Mouse (Mus musculus): ENCODE results near the gene Spag4.

Spag4 gene

DNA sequence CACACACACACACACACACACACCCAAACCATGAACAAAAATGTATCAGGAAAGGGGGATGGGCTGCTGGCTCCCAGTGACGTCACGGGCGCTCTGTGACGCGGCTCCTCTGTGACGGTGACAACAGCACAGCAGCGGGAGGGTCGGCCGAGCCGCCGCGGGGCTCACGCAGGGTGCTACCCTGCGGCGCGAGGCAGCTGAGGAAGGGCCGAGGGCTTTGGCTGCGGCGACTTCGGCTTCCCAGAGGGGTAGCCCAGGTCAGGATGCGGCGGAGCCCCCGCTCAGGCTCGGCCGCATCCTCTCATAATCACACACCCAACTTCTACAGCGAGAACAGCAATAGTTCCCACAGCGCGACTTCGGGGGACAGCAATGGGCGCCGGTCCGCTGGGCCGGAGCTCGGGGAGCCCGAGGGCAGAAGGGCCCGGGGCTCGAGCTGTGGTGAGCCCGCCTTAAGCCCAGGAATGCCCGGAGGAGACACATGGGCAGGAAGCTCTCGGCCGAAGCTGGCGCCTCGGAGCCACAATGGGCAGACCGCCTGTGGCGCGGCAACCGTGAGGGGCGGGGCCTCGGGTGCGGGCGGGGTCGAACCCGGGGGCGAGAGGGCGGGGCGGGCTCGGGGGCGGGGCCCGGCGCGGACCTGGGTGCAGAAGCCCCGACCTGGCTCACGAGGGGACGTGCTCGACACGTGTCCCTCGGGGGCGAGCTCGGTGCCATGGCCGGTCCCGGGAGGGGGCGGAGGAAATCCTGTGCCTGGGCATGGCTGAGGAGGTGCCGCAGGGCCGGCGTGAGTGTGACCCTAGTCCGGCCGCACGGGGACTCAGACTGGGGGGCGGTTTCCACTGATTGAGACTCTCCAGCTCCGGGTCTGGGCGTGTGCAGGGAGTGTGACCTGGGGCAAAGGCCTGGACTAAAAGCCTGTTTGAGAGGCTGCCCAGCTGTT, at the start of gene Spag4:
Spag4 (plus strand) TSS at position 77 of the 943 bp plus-strand sequence.
- peak; percentile 63 for DNase-seq

DNA sequence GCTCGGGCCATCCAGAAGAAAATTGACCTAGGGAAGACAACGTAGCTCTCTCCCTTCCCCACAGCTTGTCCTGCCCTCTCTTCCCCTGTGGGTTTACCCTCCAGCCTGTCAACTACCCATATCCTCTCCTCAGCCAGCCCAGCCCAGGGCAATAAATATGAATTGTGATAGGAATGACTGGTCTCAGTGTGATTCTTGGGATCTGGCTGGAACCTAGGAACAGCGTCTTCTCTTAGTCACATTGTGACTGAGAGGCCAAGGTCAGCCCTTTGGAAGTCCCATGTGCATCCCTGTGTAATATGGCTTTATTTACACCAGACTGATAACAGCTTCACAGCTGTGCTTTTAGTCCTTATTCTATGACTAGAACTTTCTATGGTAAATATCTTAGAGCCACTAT, 46.9 kb upstream of the Spag4 start:
- no peak for DNase-seq

- DNase-seq = no peak
Measured at GRCm38 (mm10) chr2:156021219-156021618, 43.8 kb upstream of the Spag4 start.

DNA sequence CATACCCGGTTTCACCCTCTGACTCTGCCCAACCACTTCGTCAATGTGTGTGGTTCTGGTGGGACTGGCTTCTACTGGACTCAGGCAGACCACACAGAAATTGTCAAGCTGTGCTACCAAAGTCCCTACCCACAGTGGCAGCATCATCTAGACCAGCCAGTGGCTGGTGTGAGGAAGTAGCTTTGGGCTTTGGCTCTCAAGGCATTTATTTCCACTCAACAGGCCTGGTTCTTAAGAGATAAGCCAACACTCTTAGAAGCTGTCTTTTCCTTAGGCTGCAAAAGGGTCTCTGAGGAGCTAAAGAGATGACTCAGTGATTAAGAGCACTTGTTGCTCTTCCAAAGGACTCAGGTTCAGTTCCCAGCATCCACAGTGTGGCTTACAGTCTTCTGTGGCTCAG, 43.2 kb upstream of the Spag4 start:
- no peak for DNase-seq

- no peak for DNase-seq
Measured at GRCm38 (mm10) chr2:156025482-156025881, 39.5 kb upstream of the Spag4 start.

GRCm38 (mm10) chr2:156039390-156039789, 25.6 kb upstream of the Spag4 start:
- DNase-seq = no peak

GRCm38 (mm10) chr2:156042903-156043302, 22.1 kb upstream of the Spag4 start:
- no peak for DNase-seq

DNA sequence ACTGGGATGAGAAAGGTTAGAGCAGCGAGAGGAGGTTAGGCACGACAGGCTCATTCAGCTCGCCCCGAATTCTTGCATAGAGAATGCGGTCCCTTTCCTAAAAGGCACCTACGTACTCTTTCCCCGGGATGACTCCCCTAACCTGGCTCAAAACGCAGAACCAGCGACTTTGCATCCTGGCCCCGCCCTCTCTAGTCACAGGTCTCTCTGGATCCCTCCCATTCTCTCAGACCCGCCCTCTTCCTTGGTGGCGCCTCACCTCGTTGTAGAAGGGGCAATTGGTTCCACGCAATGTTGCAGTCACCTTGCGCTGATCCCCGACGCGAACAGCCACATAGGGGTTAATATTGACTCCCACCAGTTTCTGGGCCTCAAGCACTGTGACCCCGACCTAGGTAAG, 17.0 kb upstream of the Spag4 start:
- no peak for DNase-seq

- DNase-seq = no peak
Measured at GRCm38 (mm10) chr2:156052816-156053215, 12.2 kb upstream of the Spag4 start, which contains the start of gene Fer1l4. Gene Fer1l4, minus strand, starts transcription at chr2:156052947.

DNA sequence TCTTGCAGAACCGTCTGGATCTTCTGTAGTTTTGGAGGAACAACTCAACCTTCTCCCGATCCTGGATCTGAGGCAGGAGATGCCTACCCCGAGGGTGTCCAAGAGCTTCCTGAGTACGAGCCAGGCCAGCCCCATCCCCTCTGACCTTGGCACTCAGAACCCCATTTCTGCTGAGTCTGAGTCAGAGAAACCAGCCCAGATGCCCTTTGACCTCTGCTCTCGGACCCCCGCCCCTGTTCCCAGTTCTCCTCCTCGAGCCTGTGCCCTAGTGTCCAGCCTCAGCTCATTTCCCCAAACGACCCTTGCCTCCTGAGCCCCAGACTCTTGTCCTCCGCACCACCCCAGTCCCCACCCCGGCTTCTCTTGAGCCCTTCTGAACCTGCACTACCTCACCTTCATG, 1.2 kb downstream of the Spag4 start:
- no peak for DNase-seq

GRCm38 (mm10) chr2:156067916-156068315, 2.9 kb downstream of the Spag4 start:
- DNase-seq = no peak

GRCm38 (mm10) chr2:156071236-156071635, 6.3 kb downstream of the Spag4 start:
- no peak for DNase-seq

- DNase-seq = no peak
Measured at GRCm38 (mm10) chr2:156073725-156074124, 8.8 kb downstream of the Spag4 start.

- DNase-seq = no peak
Measured at GRCm38 (mm10) chr2:156077461-156077860, 12.5 kb downstream of the Spag4 start.

GRCm38 (mm10) chr2:156078421-156079182, 13.6 kb downstream of the Spag4 start:
- DNase-seq = no peak

GRCm38 (mm10) chr2:156079183-156079560, 14.2 kb downstream of the Spag4 start:
- DNase-seq = no peak

DNA sequence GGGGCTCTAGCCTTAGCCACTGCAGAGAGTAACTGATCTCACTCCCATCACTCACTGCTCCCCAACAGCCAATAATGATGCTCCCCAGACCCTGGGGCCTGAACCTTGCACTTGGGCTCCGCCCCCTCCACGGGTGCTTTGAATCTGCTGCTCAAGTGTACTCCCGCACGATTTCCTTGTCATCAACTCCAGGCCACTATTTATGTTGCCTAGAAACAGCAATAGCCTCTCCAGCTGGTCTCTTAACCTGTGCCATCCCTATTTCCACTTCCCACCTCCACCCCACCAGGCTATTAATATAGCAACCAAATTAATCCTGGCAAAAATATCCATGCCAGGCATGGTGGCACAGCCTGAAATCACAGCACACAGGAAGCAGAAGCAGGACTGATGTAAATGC, 14.7 kb downstream of the Spag4 start:
- no peak for DNase-seq

GRCm38 (mm10) chr2:156080391-156080790, 15.4 kb downstream of the Spag4 start:
- no peak for DNase-seq

DNA sequence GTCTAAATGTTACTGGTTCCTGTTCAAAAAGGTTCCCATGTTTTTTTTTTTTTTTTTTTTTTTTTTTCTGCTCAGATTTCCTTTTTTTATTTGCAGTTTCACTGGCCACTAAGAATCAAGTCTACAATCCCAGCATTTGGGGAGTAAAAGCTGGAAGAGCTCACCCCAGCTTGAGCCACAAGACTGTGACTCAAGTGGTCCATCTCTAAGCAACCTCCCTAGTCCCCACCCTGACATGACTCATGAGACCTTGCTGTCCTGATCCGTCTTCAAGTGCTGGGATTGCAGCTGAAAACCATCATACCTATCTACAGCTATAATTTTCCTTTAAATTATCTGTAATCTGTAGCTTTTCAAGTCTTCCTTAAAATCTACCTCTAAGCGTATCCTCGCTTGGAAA, 19.6 kb downstream of the Spag4 start:
- DNase-seq = no peak

DNA sequence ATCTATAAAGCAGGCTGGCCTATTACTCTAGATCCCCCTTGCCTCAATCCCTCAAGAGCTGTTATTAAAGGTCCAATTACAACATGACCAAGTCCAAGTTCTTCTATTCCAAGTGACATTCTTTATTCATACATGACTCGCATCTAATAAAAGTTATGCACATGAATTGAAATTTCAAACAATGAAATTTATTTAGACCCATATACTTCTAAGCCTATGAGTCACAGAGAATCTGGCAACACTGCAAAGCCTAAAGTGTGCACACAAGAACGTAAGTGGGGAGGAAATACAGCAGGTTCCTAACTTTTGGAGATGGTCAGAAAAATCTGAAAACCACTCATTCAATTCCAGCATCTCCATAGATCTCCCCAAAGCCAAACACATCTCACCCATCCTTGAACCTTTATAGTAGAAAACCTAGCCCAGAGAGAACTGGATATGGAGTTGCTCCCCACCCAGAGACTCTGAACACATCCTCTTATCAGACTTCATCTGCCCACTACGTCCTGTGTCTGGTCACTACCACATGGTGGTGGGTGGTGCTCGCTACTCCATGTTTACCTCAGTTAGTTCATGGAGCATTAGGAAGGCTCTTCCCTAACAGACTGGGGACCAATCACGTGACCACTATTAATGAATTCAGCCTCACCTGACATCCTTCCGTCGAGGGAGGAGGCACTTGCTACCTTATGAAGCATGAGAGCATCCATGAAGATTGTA, 22.6 kb downstream of the Spag4 start:
- no peak for DNase-seq

DNA sequence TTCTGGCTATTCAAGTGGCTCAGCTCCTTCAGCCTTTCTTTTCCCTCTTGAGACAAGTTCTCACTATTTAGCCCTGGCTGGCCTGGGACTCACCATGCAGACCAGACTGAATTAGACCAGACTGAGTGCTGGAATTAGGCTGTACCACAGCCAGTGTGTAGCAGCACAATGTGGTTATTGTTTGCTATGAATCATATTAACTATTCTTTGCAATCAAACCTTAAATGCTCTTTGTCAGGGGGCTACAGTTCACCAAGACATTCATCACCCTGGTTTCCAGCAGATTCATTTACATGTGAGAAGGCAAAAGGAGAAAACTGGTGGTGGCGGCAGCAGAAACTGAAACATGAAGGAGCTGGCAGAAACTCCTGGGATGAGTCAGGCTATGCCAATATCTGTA, 24.8 kb downstream of the Spag4 start:
- no peak for DNase-seq

GRCm38 (mm10) chr2:156091926-156092325, 27.0 kb downstream of the Spag4 start:
- DNase-seq = no peak

DNA sequence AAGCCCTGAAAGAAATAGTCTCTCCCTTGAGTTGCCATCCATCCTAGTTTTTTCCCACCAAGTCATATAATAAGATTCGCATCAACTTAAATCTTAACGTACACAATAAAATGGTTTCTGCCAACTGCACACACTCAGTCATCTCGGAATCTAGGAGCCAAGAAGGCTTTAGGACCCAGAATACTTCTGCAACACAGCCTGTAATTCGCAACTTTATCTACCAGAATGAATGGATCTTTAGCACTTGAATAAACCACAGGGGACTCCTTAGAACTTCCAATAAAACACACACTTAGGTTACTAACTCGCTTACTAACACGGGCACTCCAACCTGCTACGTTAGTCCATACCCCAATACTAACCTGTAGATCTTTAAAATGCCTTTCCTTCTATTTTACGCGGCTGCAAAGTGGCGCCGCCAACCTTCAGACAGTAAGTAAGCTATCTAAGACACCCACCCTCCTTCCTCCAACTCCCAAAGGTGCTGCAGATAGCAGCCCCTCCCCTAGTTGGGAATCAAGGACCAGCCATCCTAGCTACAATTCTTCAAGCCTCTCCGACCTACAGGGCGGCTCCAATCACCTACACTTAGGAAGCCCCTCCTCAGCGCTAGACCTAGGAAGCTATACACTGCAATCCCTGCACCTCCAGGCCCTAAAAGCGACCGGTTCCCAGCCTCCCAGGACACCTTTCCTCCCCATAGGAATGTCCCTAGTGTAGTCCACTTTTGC, 45.8 kb downstream of the Spag4 start:
- peak; percentile 22 for DNase-seq

Data from right cerebral cortex, postnatal 25 days (tissue).